Mouse (Mus musculus): ENCODE data around the gene Hnf4a. TPM values are rescaled to one million over a fixed set of nuclear protein-coding genes. Genes with fewer than 3 reads are reported as not detected.
A peak's percentile ranks its signal among the peaks of the same experiment; 100 is the strongest.

Gene Hnf4a
- polyA plus RNA-seq, 1 experiment = 0.08 TPM

GRCm38 (mm10) chr2:163489725-163490291 is 16.8 kb upstream of the Hnf4a start:
- no peak overlapping the region for H3K4me3 ChIP-seq (replicated peaks)
- peaks cover 5% of the 10 kb centered on the region; the same call in 1 of the 2 replicates for H3K4me1 ChIP-seq
- H3K9me3 ChIP-seq = peaks cover 5% of the 10 kb centered on the region
- no peak for TF ChIP-seq FLI1 (IDR thresholded peaks at IDR 0.05; ENCODE audit: low read length)
- TF ChIP-seq GATA1 (IDR thresholded peaks at IDR 0.05; ENCODE audit: borderline replicate concordance, low read length) = no peak
- peaks cover 47% of the 10 kb centered on the region for H3K27me3 ChIP-seq (replicated peaks)
- no peaks in the 10 kb centered on the region for H3K36me3 ChIP-seq (replicated peaks; ENCODE audit: low read length)

- Histone ChIP-seq H3K4me3 (replicated peaks) (no peak overlapping the region), H3K27me3 (replicated peaks) (peaks cover 47% of the 10 kb centered on the region)
- TF ChIP-seq FLI1 (IDR thresholded peaks at IDR 0.05; ENCODE audit: low read length) (no peak), GATA1 (IDR thresholded peaks at IDR 0.05; ENCODE audit: borderline replicate concordance, low read length) (no peak)
Observed at GRCm38 (mm10) chr2:163490656-163491055, 16.0 kb upstream of the Hnf4a start.

DNA sequence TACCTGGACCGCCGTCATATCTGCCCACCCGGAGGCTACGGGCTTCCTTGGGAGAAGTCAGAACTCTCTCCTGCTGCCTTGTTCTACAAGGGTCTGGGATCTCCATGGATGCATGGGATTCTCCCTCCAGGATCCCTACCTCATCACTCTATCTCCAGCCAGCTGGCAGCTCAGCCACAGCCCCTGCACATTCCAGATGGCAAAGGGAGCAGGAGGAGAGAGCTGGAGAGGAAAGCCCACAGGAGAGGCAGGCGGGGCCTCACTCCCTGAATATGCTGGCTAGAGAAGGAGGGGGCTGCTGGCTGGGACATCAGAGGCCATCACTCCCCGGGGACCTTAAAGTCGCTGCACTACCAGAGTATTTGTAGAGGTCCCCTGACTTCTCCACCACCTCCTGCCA is 15.3 kb upstream of the Hnf4a start:
- peaks cover 5% of the 10 kb centered on the region; the same call in 1 of the 2 replicates for H3K4me1 ChIP-seq

More at GRCm38 (mm10) chr2:163490656-163491055, 16.0 kb upstream of the Hnf4a start:
- Histone ChIP-seq H3K9me3 (peaks cover 5% of the 10 kb centered on the region), H3K36me3 (replicated peaks; ENCODE audit: low read length) (no peaks in the 10 kb centered on the region), H3K4me1 (peaks cover 5% of the 10 kb centered on the region; the same call in 1 of the 2 replicates)

DNA sequence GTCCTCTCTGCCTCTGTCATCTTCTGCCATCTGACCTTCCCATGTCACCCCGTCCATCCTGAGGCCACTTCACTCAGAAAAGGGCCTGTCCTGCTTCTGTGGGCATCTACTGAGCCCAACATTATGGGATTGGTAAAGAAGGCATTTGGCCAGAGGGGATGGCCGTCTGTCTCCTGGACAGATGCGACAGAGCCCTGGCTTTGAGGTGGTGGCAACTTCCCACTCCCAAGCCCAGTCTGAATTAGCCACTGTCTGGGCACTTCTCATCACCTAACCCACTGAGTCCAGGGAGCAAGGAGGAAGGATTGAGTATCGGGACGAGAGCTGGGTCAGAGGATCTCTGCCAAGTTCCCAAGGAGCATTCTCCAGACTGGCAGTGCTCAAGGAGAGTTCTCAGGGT is 14.6 kb upstream of the Hnf4a start, which contains the start of gene R3hdml:
TSS of gene R3hdml (plus strand) at position 301 of the 400 bp plus-strand sequence.
- Histone ChIP-seq H3K27me3 (replicated peaks) (peaks cover 56% of the 10 kb centered on the region), H3K9me3 (no peaks in the 10 kb centered on the region), H3K4me3 (replicated peaks) (no peak within 1 kb of the TSS), H3K4me1 (peaks cover 5% of the 10 kb centered on the region; the same call in 1 of the 2 replicates), H3K36me3 (replicated peaks; ENCODE audit: low read length) (no peaks in the 10 kb centered on the region)
- no peak for TF ChIP-seq GATA1 (IDR thresholded peaks at IDR 0.05; ENCODE audit: borderline replicate concordance, low read length)
- TF ChIP-seq FLI1 (IDR thresholded peaks at IDR 0.05; ENCODE audit: low read length) = no peak

More for the DNA sequence above, 15.3 kb upstream of the Hnf4a start:
- Histone ChIP-seq H3K9me3 (peaks cover 5% of the 10 kb centered on the region), H3K4me3 (replicated peaks) (no peak overlapping the region), H3K27me3 (replicated peaks) (peaks cover 51% of the 10 kb centered on the region), H3K36me3 (replicated peaks; ENCODE audit: low read length) (no peaks in the 10 kb centered on the region)
- TF ChIP-seq FLI1 (IDR thresholded peaks at IDR 0.05; ENCODE audit: low read length) (no peak), GATA1 (IDR thresholded peaks at IDR 0.05; ENCODE audit: borderline replicate concordance, low read length) (no peak)

DNA sequence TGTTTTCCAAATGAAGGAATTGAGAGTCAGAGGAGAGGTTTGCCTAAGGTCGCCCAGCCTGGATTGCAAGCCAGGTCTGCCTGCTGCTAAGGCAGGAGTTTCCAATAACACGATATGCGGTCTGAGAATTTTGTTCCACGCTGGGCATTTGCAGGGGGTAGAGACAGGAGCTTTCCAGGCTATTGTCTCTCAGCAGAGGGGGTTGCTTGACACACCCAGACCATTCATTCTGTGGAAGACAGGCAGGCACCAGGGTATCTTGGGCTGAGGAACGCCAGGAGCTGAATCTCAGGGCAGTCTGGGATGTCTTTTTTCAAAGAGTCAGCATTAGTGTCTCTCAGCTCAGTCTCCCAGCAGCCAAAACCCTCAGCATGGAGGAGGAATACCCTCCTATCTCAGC is 13.6 kb upstream of the Hnf4a start:
- Histone ChIP-seq H3K4me1 (peaks cover 5% of the 10 kb centered on the region; the same call in 1 of the 2 replicates), H3K4me3 (replicated peaks) (no peak overlapping the region), H3K36me3 (replicated peaks; ENCODE audit: low read length) (no peaks in the 10 kb centered on the region), H3K27me3 (replicated peaks) (peaks cover 57% of the 10 kb centered on the region), H3K9me3 (no peaks in the 10 kb centered on the region)
- TF ChIP-seq FLI1 (IDR thresholded peaks at IDR 0.05; ENCODE audit: low read length) (no peak), GATA1 (IDR thresholded peaks at IDR 0.05; ENCODE audit: borderline replicate concordance, low read length) (no peak)

DNA sequence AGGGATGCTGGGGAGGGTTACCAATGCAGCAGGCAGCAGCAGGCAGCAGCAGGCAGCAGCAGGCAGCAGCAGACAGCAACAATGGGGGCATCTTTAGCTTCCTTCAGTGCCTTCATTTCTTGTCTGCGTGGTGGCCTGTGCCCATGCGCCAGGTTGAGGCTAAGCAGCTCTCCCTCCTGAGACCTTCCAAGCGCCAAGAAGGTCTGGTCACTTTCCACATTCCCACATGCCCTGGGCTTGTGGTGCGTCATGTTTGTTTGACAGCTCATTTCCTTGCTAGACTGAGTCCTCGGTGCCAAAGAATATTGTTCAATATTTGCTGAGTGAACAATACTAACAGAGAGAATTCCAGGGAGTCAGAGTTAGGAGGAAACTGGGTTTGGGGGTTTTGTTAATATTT is 12.6 kb upstream of the Hnf4a start:
- H3K27me3 ChIP-seq (replicated peaks) = peaks cover 62% of the 10 kb centered on the region
- TF ChIP-seq GATA1 (IDR thresholded peaks at IDR 0.05; ENCODE audit: borderline replicate concordance, low read length) (no peak), FLI1 (IDR thresholded peaks at IDR 0.05; ENCODE audit: low read length) (no peak)
- H3K36me3 ChIP-seq (replicated peaks; ENCODE audit: low read length) = no peaks in the 10 kb centered on the region

GRCm38 (mm10) chr2:163494456-163494855 is 12.2 kb upstream of the Hnf4a start:
- Histone ChIP-seq H3K4me1 (peaks cover 5% of the 10 kb centered on the region; the same call in 1 of the 2 replicates), H3K4me3 (replicated peaks) (no peak overlapping the region), H3K36me3 (replicated peaks; ENCODE audit: low read length) (no peaks in the 10 kb centered on the region), H3K27me3 (replicated peaks) (peaks cover 62% of the 10 kb centered on the region), H3K9me3 (no peaks in the 10 kb centered on the region)
- TF ChIP-seq FLI1 (IDR thresholded peaks at IDR 0.05; ENCODE audit: low read length) (no peak), GATA1 (IDR thresholded peaks at IDR 0.05; ENCODE audit: borderline replicate concordance, low read length) (no peak)

More for the DNA sequence above, 12.6 kb upstream of the Hnf4a start:
- Histone ChIP-seq H3K4me3 (replicated peaks) (peak overlapping the region; percentile 18), H3K4me1 (peaks cover 5% of the 10 kb centered on the region; the same call in 1 of the 2 replicates), H3K9me3 (no peaks in the 10 kb centered on the region)

GRCm38 (mm10) chr2:163502219-163502618 is 4.4 kb upstream of the Hnf4a start:
- peaks cover 50% of the 10 kb centered on the region for H3K27me3 ChIP-seq (replicated peaks)
- no peak for TF ChIP-seq GATA1 (IDR thresholded peaks at IDR 0.05; ENCODE audit: borderline replicate concordance, low read length)
- TF ChIP-seq FLI1 (IDR thresholded peaks at IDR 0.05; ENCODE audit: low read length) = no peak

GRCm38 (mm10) chr2:163503191-163503590 is 3.4 kb upstream of the Hnf4a start:
- H3K27me3 ChIP-seq (replicated peaks) = peaks cover 47% of the 10 kb centered on the region

More at GRCm38 (mm10) chr2:163502219-163502618, 4.4 kb upstream of the Hnf4a start:
- no peaks in the 10 kb centered on the region for H3K9me3 ChIP-seq
- H3K4me1 ChIP-seq = peaks cover 7% of the 10 kb centered on the region
- no peaks in the 10 kb centered on the region for H3K36me3 ChIP-seq (replicated peaks; ENCODE audit: low read length)
- no peak overlapping the region for H3K4me3 ChIP-seq (replicated peaks)

DNA sequence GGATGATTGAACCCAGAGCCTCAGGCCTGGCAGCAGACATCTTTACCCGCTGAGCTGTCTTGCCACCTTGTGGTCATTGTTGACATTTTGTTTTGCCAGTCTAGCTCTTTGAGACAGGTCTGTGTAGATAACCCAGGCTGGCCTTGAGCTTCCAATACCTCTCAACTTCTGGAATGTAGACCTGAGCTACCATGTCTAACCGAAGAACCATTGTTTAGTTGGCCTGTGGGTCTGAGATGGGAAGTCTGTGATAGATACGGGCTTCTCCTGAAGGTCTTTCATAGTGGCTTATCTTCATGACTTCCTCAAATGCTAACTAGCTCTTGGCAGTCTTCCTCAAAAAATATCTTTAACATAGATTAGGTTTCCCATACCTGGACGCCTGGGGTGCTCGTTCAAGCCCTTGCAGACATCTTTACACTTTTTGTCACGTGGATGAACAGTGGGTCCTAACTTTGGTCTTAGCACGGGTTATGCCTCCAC is 19.2 kb downstream of the Hnf4a start:
- Histone ChIP-seq H3K27me3 (replicated peaks) (peaks cover 35% of the 10 kb centered on the region), H3K4me3 (replicated peaks) (no peak overlapping the region), H3K36me3 (replicated peaks; ENCODE audit: low read length) (no peaks in the 10 kb centered on the region), H3K9me3 (no peaks in the 10 kb centered on the region), H3K4me1 (no peaks in the 10 kb centered on the region)
- no peak for TF ChIP-seq GATA1 (IDR thresholded peaks at IDR 0.05; ENCODE audit: borderline replicate concordance, low read length)

More at GRCm38 (mm10) chr2:163503191-163503590, 3.4 kb upstream of the Hnf4a start:
- Histone ChIP-seq H3K9me3 (no peaks in the 10 kb centered on the region), H3K4me3 (replicated peaks) (no peak overlapping the region), H3K36me3 (replicated peaks; ENCODE audit: low read length) (no peaks in the 10 kb centered on the region), H3K4me1 (peaks cover 7% of the 10 kb centered on the region)
- TF ChIP-seq FLI1 (IDR thresholded peaks at IDR 0.05; ENCODE audit: low read length) = no peak
- TF ChIP-seq GATA1 (IDR thresholded peaks at IDR 0.05; ENCODE audit: borderline replicate concordance, low read length) = no peak

Measured in megakaryocyte, embryonic 14.5 days (primary cell).